Mouse (Mus musculus): Measurements from ENCODE around the gene Evc2. TPM values are rescaled to one million over a fixed set of nuclear protein-coding genes. Genes with fewer than 3 reads are reported as not detected.

Evc2 gene
- polyA plus RNA-seq, 1 experiment from 2014 or later = 10.3 TPM

DNA sequence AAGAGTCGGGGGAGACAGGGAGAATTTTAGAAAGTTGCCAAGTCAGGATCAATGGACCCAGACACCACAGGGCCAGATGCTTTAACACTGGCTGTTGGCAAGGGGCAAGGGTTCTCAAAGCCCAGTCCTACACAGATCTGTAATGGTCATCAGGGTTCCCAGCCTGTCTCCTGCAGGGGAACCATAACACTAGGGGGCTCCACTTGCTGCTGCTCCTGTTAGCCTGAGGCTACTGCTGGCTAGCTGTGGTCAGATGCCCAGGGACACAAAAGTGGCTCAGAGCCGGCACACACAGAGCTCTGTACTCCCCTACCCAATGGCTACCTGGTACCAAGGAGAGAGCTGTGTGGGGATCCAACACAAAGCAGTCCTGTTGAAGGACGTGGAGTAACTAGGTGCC is 97.1 kb downstream of the Evc2 start:
- WGBS (ENCODE audit: insufficient replicate concordance) = 66% methylated on average over 3 of the region's 3 CpGs
- no peak overlapping the region for H3K9ac ChIP-seq (ENCODE audit: low read depth, low read length)
- ATAC-seq (replicated peaks; ENCODE audit: insufficient number of reproducible peaks, low FRiP score, low TSS enrichment) = no peak

GRCm38 (mm10) chr5:37442767-37443166 is 104.5 kb downstream of the Evc2 start:
- Histone ChIP-seq H3K4me2 (no peak overlapping the region), H3K27me3 (ENCODE audit: control insufficient read depth, insufficient read depth, low read length) (no peaks in the 10 kb centered on the region), H3K36me3 (ENCODE audit: control insufficient read depth, insufficient read depth, low read length) (no peaks in the 10 kb centered on the region), H3K9me3 (replicated peaks; ENCODE audit: control insufficient read depth, low read length) (no peaks in the 10 kb centered on the region; the same call in 1 of the 2 replicates), H3K4me1 (ENCODE audit: control insufficient read depth, insufficient read depth, low read length) (no peaks in the 10 kb centered on the region), H3K4me3 (ENCODE audit: low read depth, low read length) (no peak overlapping the region), H3K27ac (ENCODE audit: low read depth, low read length) (no peak overlapping the region), H3K9ac (ENCODE audit: low read depth, low read length) (no peak overlapping the region)
- 72% methylated on average over 2 of the region's 2 CpGs for WGBS (ENCODE audit: insufficient replicate concordance)
- no peak for ATAC-seq (replicated peaks; ENCODE audit: insufficient number of reproducible peaks, low FRiP score, low TSS enrichment)

More for the DNA sequence above, 97.1 kb downstream of the Evc2 start:
- Histone ChIP-seq H3K36me3 (ENCODE audit: control insufficient read depth, insufficient read depth, low read length) (no peaks in the 10 kb centered on the region), H3K27me3 (ENCODE audit: control insufficient read depth, insufficient read depth, low read length) (no peaks in the 10 kb centered on the region), H3K27ac (ENCODE audit: low read depth, low read length) (no peak overlapping the region), H3K4me1 (ENCODE audit: control insufficient read depth, insufficient read depth, low read length) (no peaks in the 10 kb centered on the region), H3K9me3 (replicated peaks; ENCODE audit: control insufficient read depth, low read length) (no peaks in the 10 kb centered on the region), H3K4me3 (ENCODE audit: low read depth, low read length) (no peak overlapping the region), H3K4me2 (no peak overlapping the region)

DNA sequence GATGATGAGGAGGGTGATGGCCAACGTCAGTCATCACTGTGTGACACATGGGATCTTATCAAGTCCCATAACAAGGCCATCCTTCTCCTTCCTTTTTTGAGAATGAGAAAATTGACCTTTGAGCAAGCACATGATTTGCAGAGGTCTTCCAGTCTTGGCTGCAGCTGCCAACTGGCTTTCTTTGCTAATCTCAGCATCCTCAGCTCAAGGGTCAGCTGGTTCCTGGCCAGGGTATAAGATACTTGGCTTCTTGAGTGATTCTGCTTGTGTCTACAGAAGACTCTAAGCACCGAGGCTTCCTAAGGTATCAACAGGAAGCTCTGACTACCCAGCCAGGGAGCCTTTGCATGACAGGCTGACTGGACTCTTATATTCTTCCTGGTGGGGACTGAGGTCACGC is 109.2 kb downstream of the Evc2 start:
- no peaks in the 10 kb centered on the region for H3K4me1 ChIP-seq (ENCODE audit: control insufficient read depth, insufficient read depth, low read length)
- no peaks in the 10 kb centered on the region for H3K27me3 ChIP-seq (ENCODE audit: control insufficient read depth, insufficient read depth, low read length)
- 65% methylated on average over 3 of the region's 3 CpGs for WGBS (ENCODE audit: insufficient replicate concordance)
- H3K27ac ChIP-seq (ENCODE audit: low read depth, low read length) = no peak overlapping the region
- no peak overlapping the region for H3K9ac ChIP-seq (ENCODE audit: low read depth, low read length)
- H3K4me2 ChIP-seq = no peak overlapping the region
- H3K9me3 ChIP-seq (replicated peaks; ENCODE audit: control insufficient read depth, low read length) = no peaks in the 10 kb centered on the region; the same call in 1 of the 2 replicates
- no peak overlapping the region for H3K4me3 ChIP-seq (ENCODE audit: low read depth, low read length)
- ATAC-seq (replicated peaks; ENCODE audit: insufficient number of reproducible peaks, low FRiP score, low TSS enrichment) = no peak
- H3K36me3 ChIP-seq (ENCODE audit: control insufficient read depth, insufficient read depth, low read length) = no peaks in the 10 kb centered on the region

DNA sequence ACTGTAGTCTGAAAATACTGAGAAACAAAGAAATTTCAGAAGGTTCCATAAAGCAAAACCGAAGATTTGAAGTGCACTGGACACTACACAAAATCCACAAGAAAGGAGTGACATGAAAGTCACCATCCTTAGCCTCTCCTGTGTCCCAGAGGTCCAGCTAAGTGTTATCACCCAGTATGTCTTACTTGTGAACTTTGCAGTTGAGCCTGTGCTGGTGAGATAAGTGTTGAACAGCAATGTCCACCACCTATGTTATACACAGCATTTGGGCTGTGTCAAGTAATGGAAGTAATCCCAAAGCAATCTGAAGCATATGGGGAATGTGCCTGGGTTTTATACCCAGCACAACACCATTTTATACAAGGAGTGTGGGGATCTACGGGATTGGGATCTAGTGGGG is 118.3 kb downstream of the Evc2 start:
- Histone ChIP-seq H3K4me3 (ENCODE audit: low read depth, low read length) (no peak overlapping the region), H3K27ac (ENCODE audit: low read depth, low read length) (no peak overlapping the region), H3K4me2 (no peak overlapping the region), H3K9ac (ENCODE audit: low read depth, low read length) (no peak overlapping the region), H3K9me3 (replicated peaks; ENCODE audit: control insufficient read depth, low read length) (no peaks in the 10 kb centered on the region), H3K4me1 (ENCODE audit: control insufficient read depth, insufficient read depth, low read length) (no peaks in the 10 kb centered on the region), H3K27me3 (ENCODE audit: control insufficient read depth, insufficient read depth, low read length) (no peaks in the 10 kb centered on the region), H3K36me3 (ENCODE audit: control insufficient read depth, insufficient read depth, low read length) (no peaks in the 10 kb centered on the region)
- 56% methylated on average over 2 of the region's 2 CpGs for WGBS (ENCODE audit: insufficient replicate concordance)
- no peak for ATAC-seq (replicated peaks; ENCODE audit: insufficient number of reproducible peaks, low FRiP score, low TSS enrichment)

- Histone ChIP-seq H3K4me1 (ENCODE audit: control insufficient read depth, insufficient read depth, low read length) (no peaks in the 10 kb centered on the region), H3K9ac (ENCODE audit: low read depth, low read length) (no peak overlapping the region), H3K9me3 (replicated peaks; ENCODE audit: control insufficient read depth, low read length) (no peaks in the 10 kb centered on the region), H3K36me3 (ENCODE audit: control insufficient read depth, insufficient read depth, low read length) (no peaks in the 10 kb centered on the region), H3K27ac (ENCODE audit: low read depth, low read length) (no peak overlapping the region), H3K4me2 (no peak overlapping the region), H3K27me3 (ENCODE audit: control insufficient read depth, insufficient read depth, low read length) (no peaks in the 10 kb centered on the region), H3K4me3 (ENCODE audit: low read depth, low read length) (no peak overlapping the region)
- WGBS (ENCODE audit: insufficient replicate concordance) = 78% methylated on average over 5 of the region's 5 CpGs
- ATAC-seq (replicated peaks; ENCODE audit: insufficient number of reproducible peaks, low FRiP score, low TSS enrichment) = no peak
Measured at GRCm38 (mm10) chr5:37457191-37457590, 118.9 kb downstream of the Evc2 start.

GRCm38 (mm10) chr5:37457831-37458230 is 119.5 kb downstream of the Evc2 start:
- no peak overlapping the region for H3K4me3 ChIP-seq (ENCODE audit: low read depth, low read length)
- WGBS (ENCODE audit: insufficient replicate concordance) = 85% methylated on average over 2 of the region's 2 CpGs
- no peak for ATAC-seq (replicated peaks; ENCODE audit: insufficient number of reproducible peaks, low FRiP score, low TSS enrichment)
- H3K36me3 ChIP-seq (ENCODE audit: control insufficient read depth, insufficient read depth, low read length) = no peaks in the 10 kb centered on the region
- no peak overlapping the region for H3K27ac ChIP-seq (ENCODE audit: low read depth, low read length)
- no peak overlapping the region for H3K9ac ChIP-seq (ENCODE audit: low read depth, low read length)
- H3K27me3 ChIP-seq (ENCODE audit: control insufficient read depth, insufficient read depth, low read length) = no peaks in the 10 kb centered on the region
- H3K4me2 ChIP-seq = no peak overlapping the region
- no peaks in the 10 kb centered on the region for H3K4me1 ChIP-seq (ENCODE audit: control insufficient read depth, insufficient read depth, low read length)
- H3K9me3 ChIP-seq (replicated peaks; ENCODE audit: control insufficient read depth, low read length) = no peaks in the 10 kb centered on the region

- H3K4me1 ChIP-seq (ENCODE audit: control insufficient read depth, insufficient read depth, low read length) = no peaks in the 10 kb centered on the region
- ATAC-seq (replicated peaks; ENCODE audit: insufficient number of reproducible peaks, low FRiP score, low TSS enrichment) = no peak
- no peaks in the 10 kb centered on the region for H3K9me3 ChIP-seq (replicated peaks; ENCODE audit: control insufficient read depth, low read length)
- H3K4me3 ChIP-seq (ENCODE audit: low read depth, low read length) = no peak overlapping the region
- H3K27ac ChIP-seq (ENCODE audit: low read depth, low read length) = no peak overlapping the region
- H3K36me3 ChIP-seq (ENCODE audit: control insufficient read depth, insufficient read depth, low read length) = no peaks in the 10 kb centered on the region
- WGBS (ENCODE audit: insufficient replicate concordance) = 63% methylated on average over 2 of the region's 2 CpGs
- no peak overlapping the region for H3K9ac ChIP-seq (ENCODE audit: low read depth, low read length)
- H3K27me3 ChIP-seq (ENCODE audit: control insufficient read depth, insufficient read depth, low read length) = no peaks in the 10 kb centered on the region
- H3K4me2 ChIP-seq = no peak overlapping the region
Measured at GRCm38 (mm10) chr5:37458236-37458635, 119.9 kb downstream of the Evc2 start.

GRCm38 (mm10) chr5:37465461-37465860 is 127.2 kb downstream of the Evc2 start:
- Histone ChIP-seq H3K4me1 (ENCODE audit: control insufficient read depth, insufficient read depth, low read length) (no peaks in the 10 kb centered on the region; the same call in 1 of the 2 replicates), H3K9ac (ENCODE audit: low read depth, low read length) (no peak overlapping the region), H3K27me3 (ENCODE audit: control insufficient read depth, insufficient read depth, low read length) (no peaks in the 10 kb centered on the region), H3K4me3 (ENCODE audit: low read depth, low read length) (no peak overlapping the region), H3K9me3 (replicated peaks; ENCODE audit: control insufficient read depth, low read length) (no peaks in the 10 kb centered on the region), H3K27ac (ENCODE audit: low read depth, low read length) (no peak overlapping the region), H3K4me2 (no peak overlapping the region), H3K36me3 (ENCODE audit: control insufficient read depth, insufficient read depth, low read length) (no peaks in the 10 kb centered on the region)
- 85% methylated on average over 10 of the region's 10 CpGs for WGBS (ENCODE audit: insufficient replicate concordance)
- ATAC-seq (replicated peaks; ENCODE audit: insufficient number of reproducible peaks, low FRiP score, low TSS enrichment) = no peak

DNA sequence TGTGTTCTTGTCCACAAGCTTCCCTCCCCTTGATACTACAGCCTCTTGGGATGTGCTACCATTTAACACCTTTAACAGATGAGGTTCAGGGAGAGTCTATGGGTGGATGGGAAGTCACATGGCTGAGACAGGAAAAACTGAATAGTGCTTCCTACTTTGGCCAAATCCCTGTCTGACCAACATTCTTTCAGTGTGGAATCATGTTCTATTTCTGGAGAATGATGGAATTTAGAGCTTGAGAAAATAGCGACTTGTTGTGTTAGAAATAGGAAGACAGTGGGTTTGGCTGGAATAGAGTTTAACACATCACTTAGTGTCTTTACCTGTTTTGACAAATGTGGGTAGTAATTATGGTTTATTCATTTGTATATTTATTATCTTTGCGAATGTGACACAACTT is 129.3 kb downstream of the Evc2 start:
- H3K9me3 ChIP-seq (replicated peaks; ENCODE audit: control insufficient read depth, low read length) = no peaks in the 10 kb centered on the region
- WGBS (ENCODE audit: insufficient replicate concordance) = 61% methylated on average over 2 of the region's 2 CpGs
- H3K27me3 ChIP-seq (ENCODE audit: control insufficient read depth, insufficient read depth, low read length) = no peaks in the 10 kb centered on the region
- no peak overlapping the region for H3K9ac ChIP-seq (ENCODE audit: low read depth, low read length)
- no peak overlapping the region for H3K4me2 ChIP-seq
- H3K4me3 ChIP-seq (ENCODE audit: low read depth, low read length) = no peak overlapping the region
- no peak overlapping the region for H3K27ac ChIP-seq (ENCODE audit: low read depth, low read length)
- H3K36me3 ChIP-seq (ENCODE audit: control insufficient read depth, insufficient read depth, low read length) = no peaks in the 10 kb centered on the region
- no peak for ATAC-seq (replicated peaks; ENCODE audit: insufficient number of reproducible peaks, low FRiP score, low TSS enrichment)
- H3K4me1 ChIP-seq (ENCODE audit: control insufficient read depth, insufficient read depth, low read length) = no peaks in the 10 kb centered on the region; the same call in 1 of the 2 replicates
